Mouse (Mus musculus): ENCODE measurements at regions not wholly inside any gene's neighbourhood (a gene's known extent, or its start where the extent isn't known, plus 50 kb on each side); places are given as distances from the start of the nearest gene placed in this dataset.

- DNase-seq (ENCODE audit: low spot score): no peak
- WGBS: 88% methylated on average over 9 of the region's 9 CpGs
- no peaks in the 10 kb centered on the region for H3K36me3 ChIP-seq (replicated peaks)
- H3K27ac ChIP-seq (replicated peaks): no peak overlapping the region
- H3K4me1 ChIP-seq: peaks cover 26% of the 10 kb centered on the region
- no peak overlapping the region for H3K4me3 ChIP-seq
- H3K9me3 ChIP-seq: no peaks in the 10 kb centered on the region
- H3K27me3 ChIP-seq (replicated peaks; ENCODE audit: low read depth, poor library complexity, severe bottlenecking): no peaks in the 10 kb centered on the region
Observed at GRCm38 (mm10) chr6:39283761-39284415, 77.3 kb upstream of the Kdm7a start.

- Histone ChIP-seq H3K27me3 (replicated peaks; ENCODE audit: low read depth, poor library complexity, severe bottlenecking) (no peaks in the 10 kb centered on the region), H3K9me3 (no peaks in the 10 kb centered on the region)
- WGBS: 86% methylated on average over 6 of the region's 6 CpGs
Observed at GRCm38 (mm10) chr6:39278317-39278716, 71.7 kb upstream of the Kdm7a start.

GRCm38 (mm10) chr6:39274774-39275502 lies 68.3 kb upstream of the Kdm7a start:
- no peaks in the 10 kb centered on the region for H3K36me3 ChIP-seq (replicated peaks)
- no peak overlapping the region for H3K27ac ChIP-seq (replicated peaks)
- no peak overlapping the region for H3K4me3 ChIP-seq
- no peak for DNase-seq (ENCODE audit: low spot score)
- H3K4me1 ChIP-seq: no peaks in the 10 kb centered on the region
- WGBS: 91% methylated on average over 12 of the region's 12 CpGs
- H3K27me3 ChIP-seq (replicated peaks; ENCODE audit: low read depth, poor library complexity, severe bottlenecking): no peaks in the 10 kb centered on the region
- no peaks in the 10 kb centered on the region for H3K9me3 ChIP-seq

More at GRCm38 (mm10) chr6:39278317-39278716, 71.7 kb upstream of the Kdm7a start:
- H3K36me3 ChIP-seq (replicated peaks): no peaks in the 10 kb centered on the region
- H3K27ac ChIP-seq (replicated peaks): no peak overlapping the region
- H3K4me1 ChIP-seq: no peaks in the 10 kb centered on the region
- DNase-seq (ENCODE audit: low spot score): no peak
- H3K4me3 ChIP-seq: no peak overlapping the region

GRCm38 (mm10) chr6:39273427-39273826 lies 66.8 kb upstream of the Kdm7a start:
- WGBS: 94% methylated on average over 1 of the region's 1 CpGs
- Histone ChIP-seq H3K36me3 (replicated peaks) (no peaks in the 10 kb centered on the region), H3K27ac (replicated peaks) (no peak overlapping the region)

GRCm38 (mm10) chr6:39270457-39270856 lies 63.9 kb upstream of the Kdm7a start:
- H3K27me3 ChIP-seq (replicated peaks; ENCODE audit: low read depth, poor library complexity, severe bottlenecking): no peaks in the 10 kb centered on the region
- H3K27ac ChIP-seq (replicated peaks): no peak overlapping the region
- H3K9me3 ChIP-seq: no peaks in the 10 kb centered on the region
- H3K36me3 ChIP-seq (replicated peaks): no peaks in the 10 kb centered on the region
- peaks cover 17% of the 10 kb centered on the region for H3K4me1 ChIP-seq
- 90% methylated on average over 1 of the region's 1 CpGs for WGBS
- H3K4me3 ChIP-seq: no peak overlapping the region
- no peak for DNase-seq (ENCODE audit: low spot score)

More at GRCm38 (mm10) chr6:39273427-39273826, 66.8 kb upstream of the Kdm7a start:
- no peak for DNase-seq (ENCODE audit: low spot score)
- Histone ChIP-seq H3K4me3 (no peak overlapping the region), H3K27me3 (replicated peaks; ENCODE audit: low read depth, poor library complexity, severe bottlenecking) (no peaks in the 10 kb centered on the region), H3K9me3 (no peaks in the 10 kb centered on the region), H3K4me1 (peaks cover 15% of the 10 kb centered on the region)

- Histone ChIP-seq H3K4me3 (no peak overlapping the region), H3K27me3 (replicated peaks; ENCODE audit: low read depth, poor library complexity, severe bottlenecking) (no peaks in the 10 kb centered on the region), H3K4me1 (peaks cover 22% of the 10 kb centered on the region), H3K36me3 (replicated peaks) (no peaks in the 10 kb centered on the region), H3K27ac (replicated peaks) (0 out of 2 replicates have a peak overlapping the region, but pooled peaks have one; percentile 31), H3K9me3 (no peaks in the 10 kb centered on the region)
- DNase-seq (ENCODE audit: low spot score): no peak
- WGBS: 54% methylated on average over 5 of the region's 5 CpGs
Observed at GRCm38 (mm10) chr6:39269706-39270105, 63.1 kb upstream of the Kdm7a start.

GRCm38 (mm10) chr6:39268647-39269428 lies 62.2 kb upstream of the Kdm7a start:
- Histone ChIP-seq H3K9me3 (no peaks in the 10 kb centered on the region), H3K4me3 (no peak overlapping the region), H3K4me1 (peaks cover 30% of the 10 kb centered on the region), H3K27ac (replicated peaks) (no peak overlapping the region), H3K27me3 (replicated peaks; ENCODE audit: low read depth, poor library complexity, severe bottlenecking) (no peaks in the 10 kb centered on the region), H3K36me3 (replicated peaks) (no peaks in the 10 kb centered on the region)
- no peak for DNase-seq (ENCODE audit: low spot score)
- WGBS: 12% methylated on average over 8 of the region's 8 CpGs

- H3K9me3 ChIP-seq: no peaks in the 10 kb centered on the region
- 49% methylated on average over 4 of the region's 4 CpGs for WGBS
- no peak overlapping the region for H3K4me3 ChIP-seq
- DNase-seq (ENCODE audit: low spot score): no peak
- H3K36me3 ChIP-seq (replicated peaks): no peaks in the 10 kb centered on the region
- H3K27me3 ChIP-seq (replicated peaks; ENCODE audit: low read depth, poor library complexity, severe bottlenecking): no peaks in the 10 kb centered on the region
- peak overlapping the region; percentile 1; the same call in 1 of the 2 replicates for H3K27ac ChIP-seq (replicated peaks)
- H3K4me1 ChIP-seq: peaks cover 40% of the 10 kb centered on the region
Observed at GRCm38 (mm10) chr6:39264722-39265121, 58.1 kb upstream of the Kdm7a start.

- Histone ChIP-seq H3K9me3 (no peaks in the 10 kb centered on the region), H3K27me3 (replicated peaks; ENCODE audit: low read depth, poor library complexity, severe bottlenecking) (peaks cover 7% of the 10 kb centered on the region), H3K36me3 (replicated peaks) (no peaks in the 10 kb centered on the region), H3K4me1 (peaks cover 29% of the 10 kb centered on the region), H3K4me3 (no peak overlapping the region), H3K27ac (replicated peaks) (peak overlapping the region; percentile 1; the same call in 1 of the 2 replicates)
- WGBS: 77% methylated on average over 8 of the region's 8 CpGs
- no peak for DNase-seq (ENCODE audit: low spot score)
Observed at GRCm38 (mm10) chr6:39263615-39264014, 57.0 kb upstream of the Kdm7a start.

- no peak for DNase-seq (ENCODE audit: low spot score)
- Histone ChIP-seq H3K4me1 (peaks cover 38% of the 10 kb centered on the region), H3K36me3 (replicated peaks) (no peaks in the 10 kb centered on the region), H3K9me3 (no peaks in the 10 kb centered on the region), H3K27ac (replicated peaks) (no peak overlapping the region), H3K27me3 (replicated peaks; ENCODE audit: low read depth, poor library complexity, severe bottlenecking) (peaks cover 19% of the 10 kb centered on the region), H3K4me3 (no peak overlapping the region)
- WGBS: 75% methylated on average over 8 of the region's 8 CpGs
Observed at GRCm38 (mm10) chr6:39261951-39262350, 55.4 kb upstream of the Kdm7a start.

GRCm38 (mm10) chr6:39260480-39260879 lies 53.9 kb upstream of the Kdm7a start:
- peaks cover 31% of the 10 kb centered on the region for H3K27me3 ChIP-seq (replicated peaks; ENCODE audit: low read depth, poor library complexity, severe bottlenecking)
- 92% methylated on average over 4 of the region's 4 CpGs for WGBS
- no peaks in the 10 kb centered on the region for H3K36me3 ChIP-seq (replicated peaks)
- no peak overlapping the region for H3K4me3 ChIP-seq
- peaks cover 50% of the 10 kb centered on the region for H3K4me1 ChIP-seq
- no peak for DNase-seq (ENCODE audit: low spot score)
- no peaks in the 10 kb centered on the region for H3K9me3 ChIP-seq
- no peak overlapping the region for H3K27ac ChIP-seq (replicated peaks)

GRCm38 (mm10) chr6:39259129-39259528 lies 52.5 kb upstream of the Kdm7a start:
- no peaks in the 10 kb centered on the region for H3K36me3 ChIP-seq (replicated peaks)
- H3K27ac ChIP-seq (replicated peaks): no peak overlapping the region
- H3K4me1 ChIP-seq: peaks cover 39% of the 10 kb centered on the region
- H3K27me3 ChIP-seq (replicated peaks; ENCODE audit: low read depth, poor library complexity, severe bottlenecking): peaks cover 38% of the 10 kb centered on the region
- no peaks in the 10 kb centered on the region for H3K9me3 ChIP-seq
- H3K4me3 ChIP-seq: no peak overlapping the region
- WGBS: 94% methylated on average over 1 of the region's 1 CpGs
- no peak for DNase-seq (ENCODE audit: low spot score)
